Mouse (Mus musculus) layer of hippocampus, postnatal 14 days (tissue): ENCODE results near the gene Pbld1. TPM values are rescaled to one million over a fixed set of nuclear protein-coding genes. Genes with fewer than 3 reads are reported as not detected.
A peak's percentile ranks its signal among the peaks of the same experiment; 100 is the strongest.
"Not testable (repeated sequence)": the region's sequence is repeated elsewhere in the genome, so short reads cannot be mapped to it uniquely, and the experiment has no call there.

Experiments used
- DNase-seq, 2 experiments: peaks; one replicate each; pipeline ENCODE4 v3.0.0; 2021 to 2022; ENCODE audit warnings: low spot score in 2 of 2, mixed read lengths in 1 of 2
- total RNA-seq, 2 experiments: library from RNA; stranded (reverse); gene quantifications; 2 replicates each; pipeline ENCODE4 v1.2.3; 2021

Pbld1 gene
- total RNA-seq, 2 experiments from 2014 or later: 0.21 to 0.48 TPM

DNA sequence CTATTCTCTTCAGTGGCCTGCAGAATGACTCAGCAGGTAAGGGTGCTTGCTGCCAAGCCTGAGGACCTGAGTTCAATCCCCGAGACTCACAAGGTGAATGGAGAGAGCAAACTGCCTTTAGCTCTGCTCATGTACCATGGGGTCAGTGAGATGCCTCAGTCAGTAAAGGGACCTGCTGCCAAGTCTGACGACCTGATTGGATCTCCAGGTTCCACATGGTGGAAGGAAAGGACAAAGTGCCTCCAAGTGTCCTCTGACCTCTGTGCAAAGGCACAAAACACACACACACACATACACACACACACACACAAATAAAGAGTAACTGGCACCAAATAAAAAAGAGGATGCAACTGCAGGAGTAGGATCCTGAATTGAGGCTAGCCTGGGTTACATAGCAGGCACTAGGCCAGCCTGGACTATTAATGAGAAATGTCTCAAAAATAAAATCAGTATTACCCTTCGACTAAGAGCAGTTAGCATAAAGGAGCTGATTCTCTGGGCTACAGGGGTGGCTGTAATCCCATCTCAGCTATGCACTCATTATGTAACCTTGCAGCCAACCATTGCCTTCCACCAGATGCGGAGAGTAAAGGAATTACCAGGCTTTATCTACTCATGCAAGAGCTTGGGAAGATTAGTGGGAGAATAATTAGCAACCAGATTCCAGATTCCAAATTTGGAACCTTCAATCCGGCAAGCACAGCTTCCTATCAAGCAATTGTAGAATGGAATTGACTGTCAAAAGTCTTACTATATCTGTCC is 19.9 kb upstream of the Pbld1 start:
- DNase-seq: no peak

GRCm38 (mm10) chr10:63043154-63043553 is 16.8 kb upstream of the Pbld1 start:
- no peak for DNase-seq

- no peak for DNase-seq
Observed at GRCm38 (mm10) chr10:63047751-63048150, 12.2 kb upstream of the Pbld1 start.

DNA sequence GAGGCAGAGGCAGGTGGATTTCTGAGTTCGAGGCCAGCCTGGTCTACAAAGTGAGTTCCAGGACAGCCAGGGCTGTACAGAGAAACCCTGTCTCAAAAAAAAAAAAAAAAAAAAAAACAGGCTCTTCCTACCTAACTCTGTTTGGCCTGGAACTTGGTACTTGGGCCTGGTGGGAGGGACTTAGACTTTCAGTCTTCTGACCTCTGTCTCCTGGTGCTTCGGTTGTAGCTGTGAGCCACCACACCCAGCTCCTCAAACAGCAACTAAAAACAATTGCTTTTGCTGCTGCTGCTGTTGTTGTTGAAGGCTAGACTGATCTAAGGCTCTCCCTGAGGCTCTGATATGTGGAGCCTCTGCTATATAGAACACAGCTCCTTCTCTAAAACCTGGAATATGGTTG is 10.9 kb upstream of the Pbld1 start:
- DNase-seq: no peak

GRCm38 (mm10) chr10:63051267-63051666 is 8.7 kb upstream of the Pbld1 start:
- DNase-seq: no peak

DNA sequence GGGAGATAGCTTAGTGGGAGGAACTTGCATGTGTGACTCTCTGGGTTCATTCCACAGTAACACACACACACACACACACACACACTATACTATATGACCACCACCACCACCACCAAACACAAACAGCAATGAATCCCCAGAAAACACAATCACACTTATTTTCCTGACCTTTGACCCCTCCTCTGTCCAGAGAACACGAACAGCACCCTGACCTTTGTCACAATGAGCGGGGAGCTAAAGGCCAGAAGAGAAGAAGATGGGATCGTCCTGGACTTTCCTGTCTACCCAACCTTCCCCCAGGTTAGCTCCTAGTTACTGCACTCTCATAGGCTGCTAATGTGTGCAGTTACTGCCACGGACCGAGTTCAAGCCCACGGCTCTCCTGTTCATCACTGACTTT is 8.0 kb upstream of the Pbld1 start:
- no peak for DNase-seq

- no peak for DNase-seq
Observed at GRCm38 (mm10) chr10:63053007-63053406, 7.0 kb upstream of the Pbld1 start.

- DNase-seq: not testable (repeated sequence)
Observed at GRCm38 (mm10) chr10:63054071-63054470, 5.9 kb upstream of the Pbld1 start.

- no peak for DNase-seq
Observed at GRCm38 (mm10) chr10:63054586-63054985, 5.4 kb upstream of the Pbld1 start.

GRCm38 (mm10) chr10:63056966-63057750 is 2.8 kb upstream of the Pbld1 start:
- no peak for DNase-seq

GRCm38 (mm10) chr10:63060406-63060805 is 444 bp downstream of the Pbld1 start:
- DNase-seq: no peak

- no peak for DNase-seq
Observed at GRCm38 (mm10) chr10:63061266-63061665, 1.3 kb downstream of the Pbld1 start.

GRCm38 (mm10) chr10:63062696-63063095 is 2.7 kb downstream of the Pbld1 start:
- DNase-seq: no peak

DNA sequence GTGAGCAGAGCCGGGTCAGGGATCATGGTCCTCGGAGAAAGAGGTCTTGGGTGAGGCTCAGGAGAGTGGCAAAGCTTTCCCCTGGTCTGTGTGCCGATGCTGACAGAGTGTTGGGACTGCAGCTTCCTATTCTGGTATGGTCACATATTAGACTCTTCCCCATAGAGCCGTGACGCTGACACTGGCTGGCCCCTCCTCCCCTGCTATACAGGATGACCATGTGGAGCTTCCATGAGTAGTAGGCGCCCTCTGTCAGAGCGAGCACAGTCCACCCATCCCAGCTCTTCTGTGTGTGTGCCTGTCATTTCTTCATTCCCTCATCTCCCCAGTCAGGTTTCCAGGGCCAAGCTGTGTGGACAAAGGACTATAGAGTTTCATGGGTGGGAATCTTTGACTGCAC is 3.4 kb downstream of the Pbld1 start:
- no peak for DNase-seq

- DNase-seq: no peak
Observed at GRCm38 (mm10) chr10:63064516-63064915, 4.6 kb downstream of the Pbld1 start.

GRCm38 (mm10) chr10:63065561-63065960 is 5.6 kb downstream of the Pbld1 start:
- no peak for DNase-seq

- peak; percentile 71 to 82 for DNase-seq
Observed at GRCm38 (mm10) chr10:63065988-63066387, 6.0 kb downstream of the Pbld1 start.

- no peak for DNase-seq
Observed at GRCm38 (mm10) chr10:63086304-63086703, 26.3 kb downstream of the Pbld1 start.

- DNase-seq: peak; percentile 3 to 9
Observed at GRCm38 (mm10) chr10:63089103-63089757, 29.3 kb downstream of the Pbld1 start.

DNA sequence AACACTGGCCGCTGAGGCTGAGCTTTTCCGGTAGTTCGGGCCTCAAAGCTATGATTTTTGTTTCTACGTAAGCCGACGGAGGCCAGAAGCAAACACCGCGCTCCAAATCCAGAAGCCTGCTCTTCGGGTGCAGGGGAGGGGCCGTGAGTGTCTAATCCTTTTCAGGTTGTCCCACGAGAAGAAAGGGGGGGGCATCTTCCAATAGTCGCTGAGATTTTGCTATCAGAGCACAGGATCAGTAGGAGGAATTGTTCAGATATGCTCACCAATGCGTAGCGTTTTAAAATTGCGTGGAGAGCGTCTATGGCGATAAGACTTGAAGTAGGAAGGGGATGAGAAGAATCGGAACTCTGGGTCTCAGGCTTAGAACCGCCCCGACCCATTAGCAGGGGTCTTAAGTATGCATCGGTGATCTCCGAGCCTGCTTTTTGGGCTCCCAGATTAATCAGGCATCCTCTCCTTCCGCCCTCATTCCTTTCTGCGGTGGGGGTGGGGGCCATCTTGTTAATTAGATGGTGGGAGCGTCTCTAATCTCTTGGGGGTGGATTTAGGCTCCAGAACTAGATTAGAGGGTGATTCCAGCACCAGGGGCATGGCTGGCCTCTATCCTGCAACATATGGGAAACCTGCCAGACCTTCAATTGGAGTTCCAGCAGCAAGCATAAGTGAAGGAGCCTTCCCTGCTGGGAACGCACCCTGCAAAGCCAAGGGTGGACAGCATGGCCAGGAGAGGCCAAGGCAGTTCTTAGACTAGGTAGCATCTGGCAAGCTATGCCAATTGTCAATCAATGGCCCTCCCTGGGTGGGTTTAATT is 30.0 kb downstream of the Pbld1 start:
- DNase-seq: peak; percentile 9 to 14

DNA sequence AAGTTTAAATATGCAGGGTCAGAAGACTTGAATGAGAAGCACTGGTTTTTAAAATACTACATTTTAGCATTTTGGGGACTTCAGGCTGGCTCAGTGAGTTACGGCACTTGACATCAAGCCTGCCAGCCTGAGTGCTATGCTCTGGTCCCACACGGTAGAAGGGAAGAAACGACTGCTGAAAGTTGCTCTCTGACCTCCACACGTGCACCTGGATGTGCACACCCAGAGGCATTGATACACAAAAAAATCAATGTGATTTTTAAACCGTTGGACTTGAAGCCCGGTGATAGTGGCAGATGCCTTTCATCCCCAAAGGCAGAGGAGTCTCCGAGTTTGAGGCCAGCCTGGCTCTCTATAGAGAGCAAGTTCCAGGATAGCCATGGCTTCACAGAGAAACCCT is 32.0 kb downstream of the Pbld1 start:
- no peak for DNase-seq
